Mouse (Mus musculus) heart, postnatal 14 days (tissue): Measurements from ENCODE around the gene Npm1. TPM values are rescaled to one million over a fixed set of nuclear protein-coding genes. Genes with fewer than 3 reads are reported as not detected.

ENCODE experiments used
- DNase-seq, 2 experiments: peaks; one replicate each; pipeline ENCODE4 v3.0.0; 2021 to 2022
- intact Hi-C: fragments of 180-260 bp; cut with DNase I; formaldehyde crosslinking; loops from one replicate; pipeline ENCODE4 v1.15.1; 2025
- total RNA-seq, 2 experiments: library from RNA; stranded (reverse); gene quantifications; 2 replicates each; pipeline ENCODE4 v1.2.3; 2021

The Npm1 gene
- total RNA-seq, 2 experiments from 2014 or later: 136 to 152 TPM

- peak; percentile 77 to 83 for DNase-seq
- intact Hi-C loops: loop anchor here (2.0 to 5.0 kb wide), 5 partner anchors 51 to 521 kb away; no protein-coding TSS in a partner anchor
Measured at GRCm38 (mm10) chr11:33148338-33149087, 14.5 kb downstream of the Npm1 start.

GRCm38 (mm10) chr11:33147572-33148337 is 15.3 kb downstream of the Npm1 start:
- peak; percentile 49 to 61 for DNase-seq
- intact Hi-C loops: loop anchor here (2.0 to 5.0 kb wide), 6 partner anchors 50 to 520 kb away; no protein-coding TSS in a partner anchor

- intact Hi-C loops: loop anchor here (2.0 to 5.0 kb wide), 4 partner anchors 50 to 520 kb away; no protein-coding TSS in a partner anchor
- peak; percentile 48 to 56 for DNase-seq
Measured at GRCm38 (mm10) chr11:33147171-33147571, 15.8 kb downstream of the Npm1 start, which contains the start of gene Fgf18. Gene Fgf18 (minus strand): TSS chr11:33147400.

- intact Hi-C loops: loop anchor here (2.0 to 5.0 kb wide), 4 partner anchors 49 to 519 kb away; no protein-coding TSS in a partner anchor
- DNase-seq: peak; percentile 50 to 64
Measured at GRCm38 (mm10) chr11:33146651-33147131, 16.3 kb downstream of the Npm1 start.

GRCm38 (mm10) chr11:33146143-33146497 is 16.9 kb downstream of the Npm1 start:
- intact Hi-C loops: loop anchor here (2.0 to 5.0 kb wide), 4 partner anchors 49 to 519 kb away; no protein-coding TSS in a partner anchor

GRCm38 (mm10) chr11:33145201-33146142 is 17.5 kb downstream of the Npm1 start:
- DNase-seq: no peak
- intact Hi-C loops: loop anchor here (2.0 to 5.0 kb wide), 4 partner anchors 48 to 518 kb away; no protein-coding TSS in a partner anchor

More at GRCm38 (mm10) chr11:33146143-33146497, 16.9 kb downstream of the Npm1 start:
- peak; percentile 82 to 88 for DNase-seq

- intact Hi-C loops: no loop called here
- DNase-seq: no peak
Measured at GRCm38 (mm10) chr11:33143906-33144305, 19.1 kb downstream of the Npm1 start.

GRCm38 (mm10) chr11:33142801-33143200 is 20.2 kb downstream of the Npm1 start:
- intact Hi-C loops: no loop called here
- DNase-seq: peak in 1 of 2 experiments; percentile 66

GRCm38 (mm10) chr11:33140111-33140460 is 22.9 kb downstream of the Npm1 start:
- no peak for DNase-seq
- intact Hi-C loops: no loop called here

- DNase-seq: no peak
- intact Hi-C loops: no loop called here
Measured at GRCm38 (mm10) chr11:33139458-33140110, 23.4 kb downstream of the Npm1 start.

- intact Hi-C loops: no loop called here
- no peak for DNase-seq
Measured at GRCm38 (mm10) chr11:33138686-33139085, 24.3 kb downstream of the Npm1 start.

GRCm38 (mm10) chr11:33134391-33134986 is 28.5 kb downstream of the Npm1 start:
- no peak for DNase-seq
- intact Hi-C loops: no loop called here

- intact Hi-C loops: no loop called here
Measured at GRCm38 (mm10) chr11:33132619-33133338, 30.2 kb downstream of the Npm1 start.

GRCm38 (mm10) chr11:33127058-33127457 is 35.9 kb downstream of the Npm1 start:
- DNase-seq: peak in 1 of 2 experiments; percentile 18

More at GRCm38 (mm10) chr11:33132619-33133338, 30.2 kb downstream of the Npm1 start:
- no peak for DNase-seq

GRCm38 (mm10) chr11:33122575-33123268 is 40.3 kb downstream of the Npm1 start:
- intact Hi-C loops: no loop called here

More at GRCm38 (mm10) chr11:33127058-33127457, 35.9 kb downstream of the Npm1 start:
- intact Hi-C loops: no loop called here

GRCm38 (mm10) chr11:33119556-33119955 is 43.5 kb downstream of the Npm1 start:
- intact Hi-C loops: no loop called here
- no peak for DNase-seq

More at GRCm38 (mm10) chr11:33122575-33123268, 40.3 kb downstream of the Npm1 start:
- peak; percentile 19 to 32 for DNase-seq

- intact Hi-C loops: no loop called here
- DNase-seq: no peak
Measured at GRCm38 (mm10) chr11:33119116-33119515, 43.9 kb downstream of the Npm1 start.
